Mouse (Mus musculus) adrenal gland (tissue): ENCODE measurements around the gene Acad11.

Experiments
- intact Hi-C: fragments of 180-260 bp; cut with DNase I; formaldehyde crosslinking; loops from one replicate; pipeline ENCODE4 v1.15.1; 2025

Gene Acad11

DNA sequence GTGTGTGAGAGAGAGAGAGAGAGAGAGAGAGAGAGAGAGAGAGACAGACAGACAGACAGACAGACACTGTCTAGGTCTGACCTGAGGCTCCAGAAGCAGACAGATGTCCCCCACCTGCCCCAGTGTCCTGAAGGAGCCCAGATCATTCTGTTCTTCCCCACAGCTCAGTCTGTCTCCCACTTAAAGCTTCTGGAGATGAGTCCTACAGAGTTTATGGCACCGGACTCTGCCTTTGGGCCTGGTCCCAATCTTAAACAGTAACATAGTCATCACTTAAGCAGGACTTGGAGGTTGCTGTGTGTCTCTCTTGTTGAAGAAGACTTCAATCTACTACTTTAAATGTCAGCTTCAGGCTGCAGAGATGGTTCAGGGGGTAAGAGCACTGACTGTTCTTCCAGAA, 15.6 kb downstream of the Acad11 start:
- intact Hi-C loops, result loop anchor here (10.0 kb wide), 1 partner anchor 96 kb away; no protein-coding TSS in a partner anchor

DNA sequence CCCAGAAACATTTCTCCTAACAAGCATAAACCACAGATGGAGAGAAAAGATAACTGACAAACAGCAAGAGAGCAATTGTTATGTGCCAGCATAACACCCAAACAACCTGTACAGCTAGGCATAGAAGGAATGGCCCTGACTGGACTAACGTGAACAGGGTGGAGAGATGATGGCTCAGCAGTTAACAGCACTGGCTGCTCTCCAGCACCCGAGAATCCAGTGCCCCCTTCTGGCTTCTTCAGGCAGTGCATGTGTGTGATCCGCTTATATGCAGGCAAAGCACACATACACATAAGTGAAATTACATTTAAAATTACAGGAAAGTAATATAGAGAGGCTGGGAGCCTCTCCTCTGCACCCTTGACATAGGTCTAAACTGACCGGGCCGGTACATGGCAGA, 16.2 kb downstream of the Acad11 start:
- intact Hi-C loops, result loop anchor here (10.0 kb wide), 1 partner anchor 95 kb away; no protein-coding TSS in a partner anchor

DNA sequence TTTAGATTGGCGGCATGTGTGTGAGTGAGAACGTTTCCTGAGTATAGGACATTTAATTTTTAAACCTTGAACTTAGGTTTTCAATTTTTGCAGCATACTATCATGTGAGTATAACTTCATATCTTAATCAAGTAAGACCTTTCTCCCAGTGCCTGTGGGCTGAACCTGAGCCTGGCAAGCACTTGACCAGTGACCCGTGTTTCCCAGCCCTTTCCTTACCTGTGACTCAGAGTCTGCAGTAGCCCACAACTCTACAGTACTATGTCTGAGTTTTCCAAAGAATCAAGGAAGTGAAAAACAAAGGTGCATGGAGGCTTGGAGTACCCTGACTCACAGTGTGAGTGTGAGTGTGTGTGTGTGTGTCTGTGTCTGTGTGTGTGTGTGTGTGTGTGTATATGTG, 16.9 kb downstream of the Acad11 start:
- intact Hi-C loops, result no loop called here

DNA sequence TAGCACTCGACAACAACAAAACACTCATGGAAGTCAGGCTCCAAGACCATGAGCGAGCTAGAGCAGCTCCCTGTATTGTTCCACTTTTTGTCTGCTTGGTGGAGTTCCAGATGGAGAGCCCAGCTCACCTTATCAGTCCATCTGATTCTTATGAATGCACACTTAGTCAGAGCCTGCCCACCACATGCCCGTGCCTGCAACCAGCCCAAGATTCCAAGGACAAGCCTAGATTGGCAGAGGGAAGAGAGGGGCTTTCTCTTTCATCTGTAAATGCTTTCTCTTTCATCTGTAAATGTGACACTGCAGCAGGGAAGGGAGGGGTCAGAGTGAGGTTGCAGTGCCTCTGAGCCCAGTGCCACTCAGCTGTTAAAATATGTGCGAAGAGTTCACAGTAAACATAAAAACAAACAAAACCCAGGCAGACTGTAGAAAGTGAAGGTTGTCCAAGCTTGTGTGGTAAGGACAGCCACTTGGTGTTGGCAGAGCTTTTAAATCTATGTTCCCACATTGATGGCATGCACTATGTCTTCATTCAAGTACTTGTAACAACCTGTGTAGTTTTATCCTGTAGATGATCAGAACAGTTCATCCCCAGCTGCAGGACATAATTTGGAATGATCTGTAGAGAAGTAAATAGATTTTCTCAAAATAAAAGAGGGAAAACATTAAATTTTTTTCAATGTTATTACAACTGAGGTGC, 22.7 kb downstream of the Acad11 start:
- intact Hi-C loops, result no loop called here

DNA sequence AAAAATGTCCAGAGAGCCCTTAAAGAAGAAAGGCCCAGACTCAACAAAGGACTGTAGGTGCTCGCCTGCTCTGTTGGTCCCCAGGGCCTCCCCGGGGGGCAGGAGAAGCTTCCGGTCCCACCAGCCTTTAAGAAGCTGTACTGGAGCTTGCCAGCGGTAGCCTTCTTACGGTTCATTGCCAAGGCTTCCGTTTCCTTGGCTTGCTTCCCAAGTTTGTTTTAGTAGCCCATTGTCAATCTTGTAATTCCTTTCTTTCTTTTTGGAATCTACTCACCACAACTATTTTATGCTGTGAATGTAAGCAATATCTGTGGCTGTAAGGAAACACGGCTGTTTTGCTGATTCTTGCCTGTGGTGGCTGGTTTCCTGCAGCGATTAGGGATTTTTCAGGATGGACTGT, 25.4 kb downstream of the Acad11 start:
- intact Hi-C loops, result no loop called here

DNA sequence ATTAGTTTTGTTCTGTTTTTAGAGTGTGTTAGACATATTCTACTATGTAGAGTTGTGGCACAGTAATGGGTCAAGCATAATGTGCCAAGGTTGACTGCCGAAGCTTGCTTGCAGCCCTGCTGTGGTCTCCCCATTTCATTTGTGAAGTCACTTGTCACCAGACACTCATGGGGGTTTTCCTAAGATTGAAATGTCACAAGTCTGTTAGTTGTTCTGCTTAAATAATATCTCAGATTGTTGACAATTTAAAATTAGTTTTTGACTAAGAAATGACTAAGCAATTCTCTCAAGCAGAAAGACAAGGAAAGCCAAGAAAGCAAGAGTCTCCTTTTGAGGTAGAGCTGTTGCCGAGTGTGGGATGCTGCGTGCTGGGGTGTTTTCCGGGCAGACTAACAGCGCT, 29.8 kb downstream of the Acad11 start:
- intact Hi-C loops, result no loop called here

DNA sequence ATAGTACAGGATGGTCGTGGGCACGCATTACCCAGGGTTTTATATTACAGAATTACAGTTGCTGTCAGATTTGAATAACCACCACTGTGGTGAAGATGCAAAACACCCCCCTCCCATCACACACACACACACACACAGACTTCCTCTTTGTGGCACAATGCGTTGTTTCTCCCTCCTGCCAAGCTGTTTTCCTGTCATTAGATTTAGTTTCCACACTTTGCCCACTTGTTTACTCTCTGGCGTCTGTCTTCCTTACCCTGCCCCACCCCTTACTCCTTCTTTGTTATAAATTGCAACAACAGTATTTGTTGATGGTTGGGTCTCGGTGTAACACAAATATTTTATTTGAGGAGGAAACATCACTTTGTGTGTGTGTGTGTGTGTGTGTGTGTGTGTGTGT, 35.1 kb downstream of the Acad11 start:
- intact Hi-C loops, result no loop called here

DNA sequence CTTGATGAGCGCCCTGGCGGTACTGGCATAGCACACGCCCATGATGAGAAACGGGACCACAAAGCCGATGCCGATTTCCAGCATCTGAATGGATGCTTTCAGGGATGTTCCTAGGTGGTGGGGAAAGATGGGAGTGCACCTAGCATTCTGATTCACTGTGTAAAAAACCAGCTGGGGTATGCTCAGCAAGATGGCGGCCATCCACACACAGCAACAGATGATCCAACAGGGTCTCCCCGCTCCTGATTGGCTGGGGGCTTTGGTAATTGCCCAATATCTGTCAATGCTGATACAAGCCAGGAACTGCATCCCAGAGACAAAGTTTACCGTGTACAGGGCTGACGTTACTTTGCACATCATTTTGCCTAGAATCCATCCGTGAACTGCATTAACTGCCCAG, 35.9 kb downstream of the Acad11 start:
- intact Hi-C loops, result no loop called here

DNA sequence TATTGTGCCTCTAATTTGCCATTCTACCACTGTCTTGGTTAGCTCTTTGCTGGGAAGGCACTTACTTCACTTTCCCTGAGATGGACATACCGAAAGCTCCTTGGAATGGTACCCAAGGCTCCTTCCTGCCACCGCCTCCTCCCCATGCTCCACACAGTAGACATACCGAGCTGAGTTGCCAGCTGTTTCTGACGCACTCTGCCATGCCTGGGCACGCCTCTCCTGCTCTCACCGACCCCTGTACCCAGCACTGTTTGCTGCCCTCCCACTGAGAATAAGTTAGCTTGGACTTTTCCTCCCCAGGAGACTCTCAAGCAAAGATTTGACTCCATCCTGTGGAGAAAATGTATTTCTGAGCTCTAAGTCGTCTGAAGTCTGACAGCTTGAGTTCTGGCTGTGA, 37.6 kb downstream of the Acad11 start:
- intact Hi-C loops, result no loop called here

DNA sequence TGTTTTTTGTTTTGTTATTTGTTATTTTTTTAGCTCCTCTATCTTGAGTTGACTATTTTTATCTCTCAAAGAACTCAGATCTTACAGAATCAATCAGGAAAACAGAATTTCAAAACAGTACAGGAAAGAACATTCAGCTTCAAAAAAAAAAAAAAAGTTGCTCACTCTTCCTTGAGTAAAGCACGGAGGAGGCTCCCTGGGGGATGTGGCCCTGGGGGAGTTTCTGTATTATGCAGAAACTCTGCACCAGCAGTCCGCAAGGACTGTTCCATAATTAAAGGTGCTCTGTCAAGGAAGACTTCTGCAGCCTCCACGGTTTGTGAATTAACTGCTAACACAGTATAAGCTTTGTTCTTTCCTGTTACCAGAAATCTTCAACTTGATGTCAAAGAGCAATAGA, 38.3 kb downstream of the Acad11 start:
- intact Hi-C loops, result no loop called here

DNA sequence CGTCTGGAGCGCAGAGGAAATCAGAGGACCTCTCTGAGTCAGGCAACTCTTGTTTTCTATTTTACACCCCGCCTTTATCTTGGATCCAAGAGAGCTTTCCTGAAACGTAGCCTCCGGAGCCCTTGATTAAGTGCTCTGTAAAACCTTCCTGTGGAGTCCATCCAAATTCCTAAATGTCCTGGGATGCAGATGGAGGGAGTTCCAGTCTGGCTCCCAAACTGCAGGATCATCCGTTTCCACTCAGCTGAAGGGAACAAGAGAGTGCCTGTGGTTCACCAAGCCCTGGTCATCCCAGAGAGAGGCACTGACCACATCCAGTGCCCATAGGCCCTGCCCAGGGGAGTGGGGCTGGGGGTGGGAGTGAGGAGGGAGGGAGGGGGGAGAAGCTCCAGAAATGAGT, 39.1 kb downstream of the Acad11 start:
- intact Hi-C loops, result no loop called here

DNA sequence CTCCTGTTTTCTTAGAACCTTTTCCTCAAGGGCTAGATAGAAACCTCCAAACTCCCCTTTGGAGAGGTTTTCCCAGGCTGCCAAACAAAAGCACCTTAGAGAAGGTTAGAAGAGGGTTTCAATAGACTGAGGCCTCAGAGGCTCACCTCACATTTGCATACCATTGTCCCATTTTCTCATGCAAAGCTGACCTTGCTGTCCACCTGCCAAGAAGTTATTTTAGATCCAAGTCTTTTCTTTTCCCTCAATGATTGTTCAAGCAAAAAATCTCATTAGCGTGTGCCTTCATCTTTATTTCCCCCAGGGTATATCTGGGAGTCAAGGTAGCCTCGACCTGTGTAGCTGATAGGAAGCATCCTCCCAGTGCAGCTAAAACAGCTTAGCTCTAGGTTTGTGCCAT, 39.7 kb downstream of the Acad11 start:
- intact Hi-C loops, result no loop called here

DNA sequence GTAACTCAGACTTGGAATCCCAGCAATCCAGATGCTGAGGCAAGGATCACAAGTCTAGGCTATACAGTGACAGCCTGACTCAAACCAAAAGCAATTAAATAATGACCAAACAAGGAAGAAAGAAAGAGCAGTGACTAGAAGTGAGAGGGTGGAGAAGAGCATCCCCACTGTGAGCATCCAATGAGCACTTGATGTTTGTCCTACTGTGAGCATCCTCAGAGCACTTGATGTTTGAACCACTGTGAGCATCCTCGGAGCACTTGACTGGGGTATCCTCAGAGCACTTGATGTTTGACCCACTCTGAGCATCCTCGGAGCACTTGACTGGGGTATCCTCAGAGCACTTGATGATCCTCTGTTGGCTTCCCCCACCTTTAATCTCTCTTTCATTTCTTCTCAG, 41.8 kb downstream of the Acad11 start:
- intact Hi-C loops, result no loop called here

DNA sequence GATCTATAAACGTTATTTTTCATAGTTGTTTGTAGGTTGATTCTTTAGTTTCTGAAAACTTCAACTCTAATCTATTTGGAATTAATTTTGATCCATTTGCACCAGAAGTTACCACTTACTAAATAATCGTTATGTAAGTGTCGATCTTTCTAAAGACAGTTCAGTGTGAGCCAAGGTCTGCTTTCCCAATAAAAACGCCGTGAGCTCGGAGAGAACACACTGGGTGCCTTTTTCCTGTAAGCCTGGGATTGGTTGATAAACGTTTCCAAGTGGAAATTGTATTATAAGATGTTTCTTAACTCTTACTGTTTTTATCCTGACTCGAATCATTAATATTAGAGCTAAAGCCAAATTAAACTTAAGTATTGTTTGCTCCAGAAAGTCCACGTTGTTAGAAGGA, 43.8 kb downstream of the Acad11 start:
- intact Hi-C loops, result no loop called here

DNA sequence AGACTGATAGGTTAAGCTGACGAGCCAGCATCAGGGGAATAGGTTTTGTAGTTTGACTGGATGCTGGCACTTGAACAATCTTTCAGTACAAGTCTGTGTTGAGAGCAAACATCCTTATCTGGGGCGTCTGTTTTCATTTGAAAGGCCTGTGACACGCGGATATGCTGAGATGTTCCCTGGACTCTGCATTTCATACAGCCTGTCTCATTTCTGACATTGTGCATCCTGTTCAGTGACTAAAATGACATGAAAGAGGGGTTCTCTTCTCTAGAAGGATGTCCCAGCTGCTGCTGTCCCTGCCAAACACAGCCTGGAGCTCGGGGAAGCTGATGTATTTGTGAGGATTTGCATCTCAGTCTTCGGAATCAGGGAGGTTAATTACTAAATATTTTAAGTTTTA, 44.3 kb downstream of the Acad11 start:
- intact Hi-C loops, result no loop called here

DNA sequence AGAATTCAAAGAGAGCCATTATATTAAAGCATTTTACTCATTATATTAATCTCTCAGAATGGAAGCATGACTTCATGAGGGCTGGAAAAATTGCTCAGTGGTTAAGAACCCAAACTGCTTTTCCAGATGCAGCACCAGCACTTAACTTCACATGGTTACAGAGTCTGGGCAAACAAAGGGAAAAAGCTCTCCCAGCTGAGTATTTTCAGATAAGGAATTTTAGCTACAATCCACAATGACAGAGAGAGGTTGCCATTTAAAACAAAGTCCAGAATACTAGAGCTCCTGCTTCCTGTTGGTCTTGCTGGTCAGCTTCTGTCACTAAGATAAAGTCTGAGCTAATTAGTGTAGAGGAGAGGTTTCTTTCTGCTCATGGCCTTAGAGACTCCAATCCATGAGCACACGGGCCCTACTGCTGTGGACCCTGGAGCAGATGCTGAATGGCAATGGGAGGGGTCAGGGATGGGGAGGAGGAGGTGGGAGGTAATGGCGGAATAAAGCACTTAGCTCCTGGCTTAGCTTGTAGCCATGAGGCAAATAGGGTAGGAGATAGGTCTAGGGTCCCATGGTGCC, 45.5 kb downstream of the Acad11 start:
- intact Hi-C loops, result no loop called here

DNA sequence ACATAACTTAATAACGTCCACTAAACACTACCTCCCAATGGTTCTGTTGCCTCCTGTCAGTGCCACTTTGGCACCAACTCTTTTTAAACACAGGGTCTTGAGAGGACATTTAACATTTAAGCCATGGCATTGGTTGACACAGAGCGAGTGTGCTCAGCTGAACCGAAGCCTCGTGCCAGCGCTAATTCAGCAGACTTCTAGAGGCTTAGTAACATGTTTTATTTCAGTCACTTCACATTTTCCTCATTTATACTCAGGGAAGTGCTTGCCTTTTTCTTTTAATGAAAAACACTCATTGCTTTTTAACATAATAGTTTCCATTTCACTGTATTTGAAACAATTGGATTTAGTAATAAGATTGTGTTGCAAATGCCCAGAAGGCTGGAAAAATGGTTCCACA, 46.0 kb downstream of the Acad11 start:
- intact Hi-C loops, result no loop called here

DNA sequence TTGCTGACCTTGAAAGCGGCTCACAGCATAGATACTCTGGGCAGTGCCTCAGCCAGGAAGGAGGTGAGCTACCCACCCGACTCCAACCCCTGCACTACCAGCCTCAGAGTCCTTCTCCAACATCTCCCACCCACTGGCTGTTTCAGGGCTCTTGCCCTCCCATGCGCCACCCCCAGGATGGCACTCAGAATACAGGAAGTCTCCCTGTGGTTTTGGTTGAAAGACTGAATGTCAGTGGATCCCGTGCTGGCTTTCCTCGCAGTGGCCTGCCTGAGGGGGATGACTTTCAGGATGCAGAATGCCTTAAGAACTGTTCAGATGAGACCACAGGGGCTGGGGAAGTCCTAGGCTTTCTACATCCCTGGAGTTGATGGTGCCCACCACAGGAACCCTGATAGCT, 59.9 kb downstream of the Acad11 start:
- intact Hi-C loops, result no loop called here

DNA sequence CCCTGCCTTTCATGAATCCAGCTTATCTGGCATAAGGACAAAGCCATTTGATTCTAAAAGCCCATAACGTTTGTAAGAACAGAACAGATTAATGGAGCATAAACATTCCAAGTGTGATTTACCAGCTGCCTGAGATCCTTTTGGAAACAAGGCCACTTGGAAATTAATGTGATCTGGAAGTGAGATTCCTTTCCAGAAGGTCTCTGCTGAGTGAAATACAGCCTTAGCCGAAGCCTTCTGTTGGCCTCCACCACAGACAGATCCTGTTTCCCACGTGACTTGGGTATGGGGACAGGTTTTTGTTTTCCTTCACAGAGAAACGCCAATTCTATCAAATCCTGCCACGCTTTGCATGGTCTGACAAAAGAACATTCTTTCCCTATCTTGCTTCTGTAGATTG, 60.4 kb downstream of the Acad11 start:
- intact Hi-C loops, result no loop called here

DNA sequence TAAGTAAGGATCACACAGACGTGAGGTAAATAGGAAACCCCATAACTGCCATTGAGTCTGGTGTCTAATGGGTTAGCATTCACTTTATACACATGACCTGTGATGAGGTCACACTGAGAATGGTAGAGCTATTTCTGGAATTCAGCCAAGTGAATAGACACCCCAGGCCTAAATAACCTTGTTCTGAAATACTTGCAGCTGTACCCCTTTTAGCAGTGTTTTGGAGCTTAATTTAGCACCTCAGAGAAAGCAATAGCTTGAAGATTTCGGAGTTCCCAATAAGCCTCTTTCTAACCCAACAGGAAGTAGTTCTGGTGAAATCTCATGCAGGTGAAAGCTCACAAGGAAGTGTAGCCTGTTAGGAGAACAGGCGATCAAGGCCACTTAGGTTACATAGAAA, 63.7 kb downstream of the Acad11 start, which contains the start of gene Ackr4:
Ackr4 (minus strand) TSS at position 101 of the 400 bp plus-strand sequence.
- intact Hi-C loops, result no loop called here

DNA sequence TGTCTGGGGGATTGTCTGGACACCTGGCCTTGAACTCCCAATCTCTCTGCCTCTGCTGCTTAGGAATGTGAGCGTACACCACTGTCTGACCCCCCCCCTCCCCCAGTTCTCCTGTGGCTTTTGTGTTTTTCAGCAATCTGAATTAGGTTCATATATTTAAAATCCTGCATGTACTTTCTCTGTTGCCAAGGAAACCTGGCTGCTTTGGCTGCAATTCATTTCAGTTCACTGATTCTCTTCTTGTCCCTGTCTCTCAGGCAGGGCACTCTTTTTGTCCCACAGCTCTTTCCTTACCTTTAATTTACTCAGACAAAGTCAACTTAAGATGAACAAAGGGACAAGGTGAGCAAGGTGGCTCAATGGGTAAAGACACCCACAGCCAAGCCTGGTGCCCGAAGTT, 64.9 kb downstream of the Acad11 start:
- intact Hi-C loops, result no loop called here

DNA sequence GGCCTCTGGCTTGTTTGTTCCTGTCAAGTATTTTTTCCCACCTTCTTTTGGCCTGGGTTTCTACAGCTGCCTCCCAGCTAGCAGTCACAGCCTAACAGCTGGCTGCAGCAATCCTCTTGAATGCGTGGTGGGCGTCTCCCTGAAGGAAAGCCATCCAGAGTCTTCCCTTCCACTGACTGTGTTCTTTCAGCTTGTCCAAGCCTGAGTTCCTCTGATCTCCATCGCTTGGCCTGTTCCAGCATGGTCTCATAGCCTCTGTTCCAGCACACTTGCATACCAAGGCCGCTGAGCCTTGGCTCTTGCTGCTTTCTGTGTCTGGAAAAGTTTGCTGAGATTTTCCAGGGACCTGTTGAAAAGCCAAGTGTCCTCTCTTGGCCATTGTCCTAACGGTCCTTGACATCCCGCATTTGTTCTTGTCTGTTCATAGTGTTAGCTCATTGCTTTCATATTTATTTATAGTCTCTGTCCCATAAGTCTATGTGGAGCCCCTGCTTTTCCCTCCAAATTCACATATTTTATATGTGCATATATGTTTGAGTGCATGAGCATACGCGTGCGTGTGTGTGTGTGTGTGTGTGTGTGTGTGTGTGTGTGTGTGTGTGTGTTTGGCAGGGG, 67.1 kb downstream of the Acad11 start:
- intact Hi-C loops, result no loop called here

DNA sequence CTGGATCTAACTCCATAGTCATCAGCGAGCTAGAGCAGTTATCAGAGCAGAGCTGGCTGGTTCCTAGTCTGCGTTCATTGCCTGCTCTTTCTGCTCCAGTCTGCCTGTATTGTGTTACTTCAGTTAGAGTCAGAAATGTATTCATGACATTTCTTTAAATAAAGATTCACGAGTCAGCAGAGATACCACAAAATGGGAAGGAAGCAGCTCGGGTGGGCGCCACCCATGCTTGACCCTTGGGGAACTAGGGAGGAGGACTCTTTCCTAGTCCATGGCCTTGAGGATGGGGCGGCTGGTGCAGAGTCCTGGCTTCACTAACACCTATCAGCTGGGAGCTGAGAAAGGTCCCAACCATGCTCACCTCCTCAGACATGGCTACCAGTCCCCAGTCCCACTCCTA, 77.2 kb downstream of the Acad11 start:
- intact Hi-C loops, result no loop called here
